Mouse (Mus musculus) adipocyte (in vitro differentiated cells): ENCODE results near the gene Zmynd11.

Experiments used
- DNase-seq: peaks from one replicate; pipeline ENCODE4 v3.0.0-alpha.2; 2016; ENCODE audit warnings: low spot score

Gene Zmynd11

GRCm38 (mm10) chr13:9656613-9657012 lies 108.5 kb downstream of the Zmynd11 start:
- no peak for DNase-seq

- DNase-seq = no peak
Observed at GRCm38 (mm10) chr13:9653018-9653417, 112.1 kb downstream of the Zmynd11 start.

- DNase-seq = no peak
Observed at GRCm38 (mm10) chr13:9650580-9650979, 114.5 kb downstream of the Zmynd11 start.

- DNase-seq = no peak
Observed at GRCm38 (mm10) chr13:9649894-9650293, 115.2 kb downstream of the Zmynd11 start.

GRCm38 (mm10) chr13:9648716-9649115 lies 116.4 kb downstream of the Zmynd11 start:
- no peak for DNase-seq

DNA sequence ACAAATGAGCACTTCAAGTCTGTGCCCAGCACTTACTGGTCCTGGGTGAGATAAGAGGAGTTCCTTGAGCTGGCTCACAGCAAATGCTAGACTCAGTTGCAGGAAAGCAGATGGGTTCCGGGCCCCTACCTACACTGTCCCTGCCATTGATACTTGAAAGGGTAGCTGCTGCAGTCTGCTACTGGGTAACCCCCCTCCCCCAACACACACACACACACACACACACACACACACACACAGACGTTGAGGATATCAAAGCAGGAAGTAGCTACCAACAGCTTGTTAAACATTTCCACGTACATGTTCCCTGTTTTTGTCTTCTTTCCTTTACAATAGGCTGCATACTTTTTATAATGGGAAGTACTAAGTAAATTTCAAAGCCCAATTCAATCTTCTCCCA lies 127.2 kb downstream of the Zmynd11 start:
- no peak for DNase-seq

- DNase-seq = peak; percentile 69
Observed at GRCm38 (mm10) chr13:9636505-9636904, 128.6 kb downstream of the Zmynd11 start.

DNA sequence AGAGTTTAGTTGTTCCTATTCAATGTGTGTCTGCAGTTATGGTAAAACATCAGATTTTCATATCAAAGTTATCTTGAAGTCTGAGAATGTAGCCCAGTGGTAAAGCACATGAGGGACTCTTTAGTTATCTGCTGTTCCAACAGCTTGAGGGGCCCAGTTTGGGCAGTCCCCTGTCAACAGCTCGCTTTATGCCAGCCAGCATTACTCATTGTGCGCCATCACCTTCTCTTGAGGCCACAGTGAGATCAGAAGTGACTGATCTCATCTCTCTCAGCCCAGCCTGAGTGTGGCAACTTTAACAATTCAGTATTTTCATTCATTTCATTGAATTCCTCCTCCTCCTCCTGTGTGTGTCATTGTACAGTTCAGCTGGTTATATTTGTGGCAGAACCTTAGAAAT lies 129.2 kb downstream of the Zmynd11 start:
- no peak for DNase-seq
